Mouse (Mus musculus) adrenal gland, postnatal 10 days (tissue): ENCODE measurements around the gene Maml1. TPM values are rescaled to one million over a fixed set of nuclear protein-coding genes. Genes with fewer than 3 reads are reported as not detected.
A peak's percentile ranks its signal among the peaks of the same experiment; 100 is the strongest.

ENCODE experiments used
- DNase-seq: peaks from one replicate; pipeline ENCODE4 v3.0.0; 2021; ENCODE audit warnings: mixed read lengths
- total RNA-seq, 2 experiments: library from RNA; stranded (reverse); gene quantifications; 2 replicates each; pipeline ENCODE4 v1.2.3; 2021

Gene Maml1
- total RNA-seq, 2 experiments from 2014 or later, result 24.4 to 25.2 TPM

DNA sequence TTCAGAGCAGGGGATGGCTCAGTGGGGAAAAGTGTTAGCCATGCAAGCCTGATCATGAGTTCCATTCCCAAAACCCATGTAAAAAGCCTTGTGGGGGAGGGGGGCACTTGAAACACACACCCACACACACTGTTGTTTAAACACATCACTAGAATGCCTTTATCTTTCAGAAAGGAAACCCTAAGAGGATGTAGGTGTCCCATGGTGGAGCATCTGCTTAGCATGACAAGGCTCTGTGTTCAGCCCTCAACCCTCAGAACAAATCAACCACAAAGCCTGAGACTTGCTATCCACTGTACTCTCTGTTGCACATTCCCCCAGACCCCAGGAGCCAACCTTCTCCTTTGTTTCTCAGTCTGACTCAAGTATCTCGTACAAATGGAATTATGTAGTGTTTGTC is 12.1 kb downstream of the Maml1 start:
- no peak for DNase-seq

DNA sequence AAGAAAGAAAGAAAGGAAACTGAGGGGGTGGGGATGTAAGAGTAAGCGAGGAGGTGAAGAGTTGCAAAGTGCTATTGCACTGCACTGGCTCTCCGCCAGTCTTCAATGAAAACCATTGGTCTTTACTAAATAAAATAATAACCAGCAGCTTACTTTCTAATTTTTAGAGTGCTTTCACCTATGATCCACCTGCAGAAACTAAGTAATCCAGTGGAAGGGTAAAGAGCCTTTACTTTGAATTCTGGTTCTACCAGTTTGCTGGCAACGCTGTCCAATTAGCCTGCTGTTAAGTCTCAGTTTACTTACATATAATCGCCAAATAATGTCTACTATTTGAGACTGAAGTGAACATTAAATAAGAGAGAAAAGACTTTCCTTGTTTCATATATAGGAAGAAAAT is 13.1 kb downstream of the Maml1 start:
- no peak for DNase-seq

DNA sequence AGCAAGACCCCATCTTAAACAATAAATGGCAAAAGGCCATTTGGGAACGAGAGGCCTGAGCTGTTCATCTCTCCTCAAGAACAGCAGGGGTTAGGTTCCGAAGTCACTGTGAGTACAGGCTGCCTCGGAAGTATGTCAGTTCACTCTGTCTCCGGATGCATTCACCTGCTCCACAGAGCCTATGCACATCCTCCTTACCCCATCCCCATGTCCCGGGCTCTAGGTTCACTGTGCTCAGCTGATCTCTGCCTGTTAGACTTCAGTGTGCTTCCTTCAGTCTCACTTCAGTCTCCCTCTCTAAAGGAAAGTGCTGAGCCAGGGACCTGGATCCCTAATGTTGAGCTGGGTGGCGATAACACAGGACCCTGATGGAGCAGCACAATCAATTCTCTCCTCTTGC is 14.4 kb downstream of the Maml1 start:
- no peak for DNase-seq

DNA sequence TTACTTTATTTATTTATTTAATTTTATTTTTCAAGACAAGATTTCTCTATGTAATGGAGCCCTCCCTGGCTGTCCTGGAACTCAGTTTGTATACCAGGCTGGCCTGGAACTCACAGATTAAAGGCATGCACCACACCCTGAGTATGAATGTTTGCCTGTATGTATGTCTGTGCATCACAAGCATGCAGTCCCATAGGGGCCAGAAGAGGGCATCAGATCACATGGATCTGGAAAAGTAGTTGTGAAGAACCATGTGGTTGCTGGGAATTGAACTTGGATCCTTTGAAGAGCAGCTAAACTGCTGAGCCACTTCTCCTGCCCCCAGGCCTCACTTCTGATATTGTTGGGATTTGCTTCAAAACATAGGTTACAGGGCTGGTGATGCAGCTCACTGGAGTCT is 15.1 kb downstream of the Maml1 start:
- no peak for DNase-seq

DNA sequence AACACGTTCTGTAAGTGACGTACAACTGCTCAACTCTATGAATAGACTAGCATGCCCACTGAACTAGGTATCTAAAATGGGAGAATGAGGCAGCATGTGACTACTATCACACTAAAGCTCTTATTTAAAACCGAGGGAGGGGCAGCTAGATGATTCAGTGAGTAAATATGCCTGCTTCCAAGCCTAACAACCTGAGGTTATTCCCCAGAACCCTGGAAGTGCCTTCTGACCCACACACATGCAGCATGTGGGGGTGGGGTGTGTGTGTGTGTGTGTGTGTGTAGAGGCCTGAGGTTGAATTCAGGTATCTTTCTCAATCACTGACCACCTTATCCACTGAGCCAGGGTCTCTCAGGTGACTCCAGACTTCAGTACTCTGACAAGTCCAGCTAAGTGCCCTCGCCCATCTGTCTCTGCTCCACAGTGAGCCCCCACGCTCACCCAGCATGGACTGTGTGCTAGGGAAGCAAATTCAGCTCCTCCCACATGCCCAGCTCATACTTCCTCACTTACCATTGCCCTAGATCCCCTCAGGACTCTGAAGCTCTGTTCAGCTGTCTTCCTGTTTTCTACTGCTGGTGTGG is 16.5 kb downstream of the Maml1 start:
- no peak for DNase-seq

DNA sequence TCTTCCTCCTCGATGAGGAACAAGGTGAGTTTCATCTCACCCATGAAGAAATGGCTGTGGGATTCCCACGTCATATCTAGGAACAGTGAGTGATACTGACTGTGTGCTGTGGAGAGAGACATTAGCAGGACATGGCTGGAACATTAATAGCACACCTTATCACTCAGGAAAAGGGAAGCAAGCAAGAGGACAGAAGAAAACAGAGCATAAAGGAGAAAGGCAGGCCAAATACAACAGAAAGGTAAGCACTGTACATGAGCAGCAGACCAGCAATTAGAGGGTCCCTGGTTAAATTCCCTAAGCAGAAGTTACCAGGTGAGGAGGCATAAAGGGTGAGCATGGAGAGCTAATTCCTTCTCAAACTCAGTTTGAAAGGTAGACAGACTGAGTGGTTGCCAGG is 17.0 kb downstream of the Maml1 start:
- DNase-seq, result no peak

DNA sequence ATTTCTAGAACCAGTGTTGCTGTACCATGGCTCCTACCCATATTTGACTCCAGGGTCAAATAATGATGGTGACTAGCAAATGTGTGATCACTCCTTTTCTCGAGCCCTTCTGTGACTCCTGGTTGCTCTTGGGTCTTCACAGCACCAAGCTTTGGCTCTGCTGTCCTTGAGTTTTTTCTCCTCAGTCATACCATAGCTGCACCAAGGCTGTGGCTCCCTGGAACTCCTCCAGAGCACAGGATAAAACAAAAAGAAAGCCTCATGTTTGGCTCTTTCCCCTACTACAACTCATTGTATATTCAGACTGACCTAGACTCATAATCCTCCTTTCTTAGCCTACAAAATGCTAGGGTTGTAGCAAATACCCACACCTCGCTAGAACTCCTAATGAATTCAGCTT is 19.3 kb downstream of the Maml1 start:
- no peak for DNase-seq

DNA sequence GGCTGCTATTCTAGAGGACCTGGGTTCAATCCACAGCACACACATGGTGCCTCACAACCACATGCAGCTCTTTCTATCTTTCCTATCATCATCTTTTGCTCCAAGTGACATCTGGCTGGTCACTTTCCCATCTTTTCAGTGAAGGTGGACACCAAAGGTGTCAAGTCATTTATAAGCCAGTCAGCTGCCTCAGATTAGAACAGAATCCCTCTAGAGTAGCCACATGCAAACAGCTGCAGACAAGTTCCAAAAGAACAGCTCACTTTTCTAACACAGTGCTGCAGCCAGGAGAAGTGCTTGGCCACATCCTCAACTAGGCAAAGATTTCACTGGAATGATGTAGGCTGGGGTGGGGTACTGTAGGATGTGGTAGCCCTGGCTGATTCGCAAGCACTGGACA is 22.2 kb downstream of the Maml1 start:
- DNase-seq, result no peak

DNA sequence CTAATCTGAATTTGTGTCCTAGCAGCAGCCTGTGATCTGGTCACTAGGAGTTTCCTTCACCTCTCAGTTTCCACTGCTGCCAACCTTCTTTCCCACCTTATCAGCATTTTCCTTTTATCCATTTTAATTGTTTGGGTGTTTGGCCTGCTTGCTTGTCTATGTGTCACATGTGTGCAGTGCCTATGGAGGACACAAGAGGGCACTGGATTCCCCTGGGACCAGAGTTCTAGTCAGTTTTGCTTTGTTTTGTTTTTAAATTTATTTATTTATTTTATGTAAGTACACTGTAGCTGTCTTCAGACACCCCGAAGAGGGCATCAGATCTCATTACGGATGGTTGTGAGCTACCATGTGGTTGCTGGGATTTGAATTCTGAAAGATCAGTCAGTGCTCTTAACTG is 22.9 kb downstream of the Maml1 start:
- DNase-seq, result peak; percentile 48

DNA sequence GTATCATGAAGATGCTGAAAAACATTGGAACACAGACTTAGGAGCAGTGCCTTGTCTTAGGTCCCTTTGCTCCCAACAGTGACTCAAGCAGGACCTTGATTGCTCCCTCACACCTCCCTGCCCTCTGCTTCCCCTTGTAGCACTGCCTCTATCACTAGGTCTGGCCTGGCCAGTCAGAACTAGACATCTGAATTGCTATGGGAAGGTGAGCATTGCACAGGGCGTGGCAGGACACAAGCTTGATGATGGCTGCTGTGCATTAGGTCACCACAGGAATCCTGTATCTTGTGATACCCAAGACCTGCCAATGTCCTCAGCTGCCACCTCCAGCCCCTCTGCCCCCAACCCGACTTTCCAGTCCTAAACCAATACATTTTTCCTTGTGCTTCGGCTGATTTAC is 25.1 kb downstream of the Maml1 start:
- no peak for DNase-seq

DNA sequence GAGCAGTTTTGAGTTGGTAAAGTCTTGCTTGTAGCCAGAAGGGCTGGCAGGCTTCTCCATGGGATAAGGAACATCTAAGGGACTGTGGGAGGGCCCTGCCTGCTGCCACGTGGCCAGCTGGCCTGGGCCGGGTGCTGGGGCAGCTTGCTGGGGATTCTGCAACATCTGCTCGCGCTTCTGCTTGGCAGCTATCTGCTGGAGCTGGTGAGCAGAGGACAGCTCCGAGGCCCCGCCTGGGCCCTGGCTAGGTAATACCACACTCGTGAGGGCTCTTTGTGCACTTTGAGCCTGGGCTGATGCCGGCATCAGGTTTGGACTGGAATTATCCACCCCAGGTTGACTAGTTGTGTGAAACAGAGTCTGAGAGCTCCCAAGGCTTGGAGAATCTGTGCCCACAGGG is 26.2 kb downstream of the Maml1 start:
- no peak for DNase-seq

DNA sequence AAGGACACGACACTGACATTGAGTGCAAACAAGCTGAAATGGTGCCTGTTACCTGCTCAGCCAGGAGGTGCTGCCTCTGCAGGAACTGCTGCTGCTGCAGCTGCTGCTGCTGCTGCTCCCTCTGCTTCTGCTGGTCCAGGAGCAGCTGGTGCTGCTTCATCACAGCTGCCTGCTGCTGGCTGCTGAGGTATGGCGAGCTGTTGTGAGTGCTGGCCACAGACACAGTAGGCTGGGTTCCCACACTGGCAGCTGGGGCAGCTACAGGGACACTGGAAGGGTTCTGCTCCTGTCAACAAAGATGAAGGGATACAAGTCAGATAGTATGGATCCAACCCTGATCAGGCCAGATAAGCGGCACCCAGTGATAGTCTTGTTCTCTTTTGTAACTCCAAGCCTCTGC is 28.9 kb downstream of the Maml1 start:
- DNase-seq, result no peak

DNA sequence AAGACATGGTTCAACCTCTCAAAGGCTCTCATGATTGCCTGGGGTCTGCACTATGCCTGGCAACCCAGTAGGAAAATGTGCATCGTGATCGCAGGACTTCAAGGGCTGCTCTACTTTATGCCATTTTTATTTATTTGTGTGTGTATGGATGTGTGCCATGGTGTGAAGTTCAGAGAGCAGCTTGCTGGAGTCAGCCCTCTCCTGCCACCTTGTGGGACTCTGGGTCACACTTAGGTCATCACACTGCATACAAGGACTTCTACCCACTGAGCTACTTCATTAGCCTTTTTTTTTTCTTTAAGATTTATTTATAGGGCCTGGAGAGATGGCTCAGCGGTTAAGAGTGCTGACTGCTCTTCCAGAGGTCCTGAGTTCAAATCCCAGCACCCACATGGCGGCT is 30.1 kb downstream of the Maml1 start:
- peak; percentile 46 for DNase-seq

DNA sequence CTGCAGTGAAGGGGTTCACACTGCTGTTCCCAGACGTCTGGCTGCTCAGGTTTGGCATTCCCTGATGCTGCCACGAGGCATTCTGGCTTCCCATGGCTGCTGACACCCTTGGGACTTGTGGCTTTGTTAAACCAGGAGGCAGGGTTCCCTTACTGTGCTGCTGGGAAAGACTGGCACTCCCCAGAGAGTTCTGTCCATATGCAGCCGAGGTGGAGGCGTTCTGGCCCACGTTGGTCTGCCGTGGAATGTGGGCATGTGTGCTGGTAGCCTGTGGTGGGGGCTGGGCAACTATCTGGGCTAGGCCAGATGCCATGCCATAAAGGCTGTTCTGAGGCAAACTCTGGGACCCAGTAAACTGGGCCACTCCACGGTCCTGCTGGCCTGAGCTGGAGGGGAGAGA is 33.8 kb downstream of the Maml1 start:
- no peak for DNase-seq

DNA sequence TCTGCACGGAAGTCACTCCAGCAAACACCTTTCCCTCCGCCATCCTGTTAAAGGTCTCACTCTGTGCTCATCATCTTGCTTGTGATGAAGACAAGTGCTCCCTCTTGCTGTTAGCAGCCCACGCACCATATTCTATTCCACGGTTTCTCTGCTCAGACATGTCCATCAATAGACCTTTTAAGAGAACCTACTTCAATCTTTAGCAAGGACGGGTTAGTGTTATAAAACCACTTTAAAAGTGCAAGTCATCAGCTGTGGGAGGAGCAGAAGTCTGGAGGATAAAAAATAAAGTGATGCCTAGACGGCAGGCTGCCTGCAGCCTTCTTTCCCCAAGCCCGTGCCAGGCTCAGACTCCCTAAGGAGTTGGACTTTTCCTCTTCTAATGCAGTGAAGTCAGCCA is 35.5 kb downstream of the Maml1 start:
- no peak for DNase-seq

DNA sequence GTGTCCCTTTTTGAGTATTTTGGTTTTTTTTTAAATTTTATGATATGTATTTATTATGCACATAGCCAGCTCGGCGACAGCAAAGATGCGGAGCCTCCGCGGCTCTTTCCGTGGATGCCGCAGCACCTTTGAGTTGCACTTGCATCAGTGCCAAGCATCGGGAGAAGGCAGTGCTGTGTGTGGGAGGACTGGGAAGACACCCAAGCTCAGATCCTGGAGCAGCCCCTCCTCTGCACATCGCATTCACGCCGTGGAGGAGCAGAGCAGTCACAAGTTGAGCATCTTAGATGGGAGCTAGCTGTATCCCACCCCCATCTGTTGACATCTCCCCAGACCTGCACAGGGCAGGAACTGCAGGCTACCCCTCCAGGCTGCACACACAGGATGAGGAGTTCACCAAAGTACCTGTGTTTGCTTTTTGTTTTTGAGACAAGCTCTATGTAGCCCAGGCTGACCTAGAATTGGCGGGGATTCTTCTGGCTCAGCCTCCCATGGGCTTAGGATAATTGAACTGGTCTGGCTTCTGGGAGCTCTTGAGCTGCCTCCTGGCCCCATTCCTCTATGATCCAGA is 38.0 kb downstream of the Maml1 start:
- no peak for DNase-seq

DNA sequence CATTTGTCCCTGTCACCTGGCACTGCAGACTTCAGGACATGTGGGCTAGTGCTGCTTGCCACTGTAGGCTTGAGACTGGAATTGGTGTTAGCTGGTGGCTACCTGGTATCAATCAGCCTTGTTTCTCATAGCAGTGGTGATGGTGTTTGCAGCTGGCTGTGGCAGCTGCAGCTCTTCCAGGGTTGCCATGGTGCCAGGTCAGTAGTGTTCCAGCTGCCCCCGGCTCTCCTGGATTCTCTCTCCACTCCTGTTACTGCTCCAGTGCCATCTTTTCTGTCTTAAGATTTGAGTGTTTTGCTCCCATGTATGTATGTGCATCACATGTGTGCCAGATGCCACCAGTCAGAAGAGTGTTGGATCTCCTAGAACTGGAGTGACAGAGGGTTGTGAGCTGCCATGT is 38.7 kb downstream of the Maml1 start:
- DNase-seq, result no peak

DNA sequence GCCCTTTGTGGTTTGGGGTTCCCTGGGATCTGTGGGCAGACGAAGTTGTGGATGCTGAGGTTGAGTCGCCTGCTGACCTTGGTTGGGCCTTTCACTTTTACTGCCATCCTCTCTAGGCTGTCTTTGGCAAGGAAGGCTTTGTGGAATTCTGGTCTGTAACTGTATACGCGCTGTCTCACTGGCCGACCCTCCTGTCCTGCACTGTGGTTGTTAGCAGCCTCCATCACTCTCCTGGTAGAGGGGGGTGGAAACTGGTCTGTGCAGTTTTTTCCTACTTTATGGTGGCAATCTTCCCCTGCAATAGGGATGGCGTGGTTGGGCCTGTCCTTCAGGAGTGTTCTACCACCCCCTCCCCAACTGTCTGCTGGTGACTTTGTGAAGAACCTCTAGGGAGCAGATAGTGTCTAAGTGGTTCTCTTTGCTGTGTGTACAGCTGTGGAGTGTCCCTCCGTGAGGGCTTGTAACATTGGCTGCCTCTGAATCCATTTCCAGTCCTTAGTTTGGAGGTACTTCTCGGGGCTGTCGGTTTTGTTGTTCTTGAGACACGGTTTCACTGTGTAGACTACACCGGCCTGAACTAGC is 39.3 kb downstream of the Maml1 start:
- no peak for DNase-seq

DNA sequence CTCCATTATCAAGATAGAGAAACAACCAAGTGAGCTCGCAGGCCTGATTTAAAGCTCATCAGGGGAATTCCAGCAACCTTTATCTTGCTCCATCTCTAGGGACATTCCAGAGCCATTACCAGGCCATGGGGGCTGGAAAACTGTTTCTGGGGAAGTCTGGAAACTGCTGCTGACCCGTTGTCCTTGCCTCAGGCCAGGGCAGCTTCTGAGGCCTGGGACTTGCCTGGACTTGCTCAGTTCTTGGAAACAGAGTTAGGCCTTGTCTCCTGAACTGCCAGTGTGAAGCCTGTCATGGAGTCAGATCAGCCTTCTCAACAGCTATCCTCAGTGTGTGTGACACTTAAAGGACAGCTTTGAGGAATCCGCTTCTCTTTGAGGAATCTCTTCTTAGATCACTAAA is 39.9 kb downstream of the Maml1 start:
- no peak for DNase-seq

DNA sequence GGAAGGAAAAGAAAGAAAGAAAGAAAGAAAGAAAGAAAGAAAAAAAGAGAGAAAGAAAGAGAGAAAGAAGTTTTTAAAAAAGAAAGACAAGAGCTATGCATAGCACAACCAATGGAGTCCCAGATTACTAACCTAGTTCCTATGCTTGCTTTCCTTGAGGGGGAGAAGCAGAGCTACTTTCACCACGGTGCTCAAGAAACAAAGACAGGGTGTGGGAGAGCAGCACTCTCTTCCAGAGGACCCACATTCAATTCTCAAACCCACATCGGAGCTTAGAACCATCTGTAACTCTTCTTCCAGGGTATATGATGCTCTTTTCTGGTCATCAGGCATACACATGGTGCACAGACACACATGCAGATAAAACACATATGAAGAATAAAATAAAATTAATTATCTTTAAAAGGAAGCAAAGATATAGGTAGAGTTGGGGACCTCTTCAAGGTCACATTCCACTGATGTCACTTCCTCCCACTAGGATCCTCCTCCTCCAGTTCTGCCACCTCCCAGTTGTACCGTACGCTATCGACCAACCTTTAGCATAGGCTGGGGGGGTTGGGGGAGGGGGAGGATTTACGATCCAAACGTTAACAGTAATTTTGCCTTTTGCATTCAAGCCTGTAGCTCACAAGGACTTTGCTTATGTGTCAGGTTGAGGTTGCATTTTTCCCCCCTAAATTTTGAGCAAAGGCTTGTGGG is 43.5 kb downstream of the Maml1 start:
- DNase-seq, result no peak

DNA sequence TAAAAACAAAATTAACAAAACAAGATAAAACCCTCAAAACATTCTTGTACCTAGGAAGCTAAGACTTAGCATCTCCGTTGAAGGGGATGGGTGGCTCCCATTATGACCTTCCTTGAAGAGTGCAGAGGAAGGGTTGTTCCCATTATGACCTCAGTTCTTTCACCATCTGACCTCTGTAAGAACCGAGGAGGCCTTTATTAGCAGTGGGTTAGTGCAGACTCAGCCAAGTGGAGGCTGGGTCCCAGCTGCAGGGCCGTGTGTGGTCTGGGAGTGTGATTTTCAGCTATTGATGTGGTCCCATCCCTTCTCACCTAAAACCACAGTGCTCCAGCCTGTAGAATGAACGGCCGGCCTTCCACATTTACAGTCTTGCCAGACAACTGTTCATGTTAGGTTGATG is 46.8 kb downstream of the Maml1 start:
- DNase-seq, result no peak

DNA sequence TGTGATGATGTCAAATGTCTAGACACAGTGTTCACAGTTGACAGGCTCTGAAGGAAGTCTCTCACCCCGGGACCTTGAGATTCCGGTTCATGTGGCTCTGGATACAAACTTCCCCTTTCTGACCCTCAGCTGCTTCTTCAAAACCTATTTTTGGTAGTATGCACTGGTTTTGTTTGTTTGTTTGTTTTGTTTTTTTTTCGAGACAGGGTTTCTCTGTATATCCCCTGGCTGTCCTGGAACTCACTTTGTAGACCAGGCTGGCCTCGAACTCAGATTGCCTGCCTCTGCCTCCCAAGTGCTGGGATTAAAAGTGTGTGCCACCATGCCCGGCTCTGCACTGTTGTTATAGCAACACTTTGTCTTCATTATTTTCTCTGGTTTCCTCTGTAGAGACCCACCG is 48.2 kb downstream of the Maml1 start:
- DNase-seq, result no peak

DNA sequence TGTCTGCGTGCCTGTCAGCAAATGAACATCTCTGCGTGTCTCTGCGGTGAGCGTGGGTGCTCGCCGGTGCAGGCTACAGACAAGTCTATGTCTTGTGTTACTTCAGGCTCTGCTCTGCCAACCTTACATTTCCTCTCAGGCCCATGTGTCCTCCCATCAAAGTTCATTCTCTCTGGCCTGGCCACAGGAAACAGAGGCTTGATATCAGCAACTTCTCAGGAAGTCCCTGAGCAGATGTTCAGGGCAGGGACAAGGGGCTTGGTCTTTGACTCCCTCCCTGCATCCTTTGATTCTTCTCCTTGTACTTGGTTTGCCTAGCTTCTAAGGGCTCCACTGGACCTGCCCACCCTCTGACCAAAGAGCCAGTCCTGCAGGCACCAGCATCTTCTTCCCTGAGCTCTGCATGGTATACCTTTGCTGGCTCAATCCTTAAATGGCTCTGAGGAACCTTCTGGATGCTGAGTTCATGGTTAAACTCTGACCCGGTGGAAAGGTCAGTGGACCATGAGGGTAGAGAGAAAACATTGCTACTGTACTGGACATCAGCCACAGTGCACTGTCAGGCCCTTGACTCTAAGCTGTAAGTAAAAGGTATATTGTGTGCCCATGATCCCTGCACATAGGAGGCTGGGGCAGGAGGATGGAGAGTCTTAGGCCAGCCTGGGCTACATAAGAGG is 51.7 kb downstream of the Maml1 start:
- DNase-seq, result no peak
